Mouse (Mus musculus) CH12.LX (cell line): Measurements from ENCODE around the gene Srgap1.

Source experiments
- CTCF ChIP-seq, 2 experiments: IDR thresholded peaks in 1 of 2; conservative IDR thresholded peaks in 1 of 2; 2 replicates each; pipeline ENCODE4 v1.5.1; 2011 to 2012; ENCODE audit warnings: low read depth in 2 of 2, low read length in 2 of 2, improper control_type of control experiment in 1 of 2, inconsistent platforms in 1 of 2, mild to moderate bottlenecking in 1 of 2, moderate library complexity in 1 of 2
- EP300 ChIP-seq: IDR thresholded peaks from 2 replicates; pipeline ENCODE4 v1.6.1; 2011; ENCODE audit warnings: low read length, improper control_type of control experiment
- HCFC1 ChIP-seq: IDR thresholded peaks from 2 replicates; pipeline ENCODE4 v1.6.1; 2012; ENCODE audit warnings: low read depth, mild to moderate bottlenecking, inconsistent platforms, low read length, improper control_type of control experiment
- MAFK ChIP-seq: IDR thresholded peaks from 2 replicates; pipeline ENCODE4 v1.6.1; 2011; ENCODE audit warnings: low read length, improper control_type of control experiment; ENCODE audit not compliant: insufficient replicate concordance
- POLR2A ChIP-seq: IDR thresholded peaks from 2 replicates; pipeline ENCODE4 v1.6.1; 2011; ENCODE audit warnings: low read depth, mild to moderate bottlenecking, improper control_type of control experiment, low read length
- ZMIZ1 ChIP-seq: IDR thresholded peaks from 2 replicates; pipeline ENCODE4 v1.6.1; 2012; ENCODE audit warnings: low read depth, mild to moderate bottlenecking, inconsistent platforms, low read length, improper control_type of control experiment
- ZNF384 ChIP-seq: IDR thresholded peaks from 2 replicates; pipeline ENCODE4 v1.6.1; 2012; ENCODE audit warnings: low read depth, low read length, improper control_type of control experiment, inconsistent platforms

DNA sequence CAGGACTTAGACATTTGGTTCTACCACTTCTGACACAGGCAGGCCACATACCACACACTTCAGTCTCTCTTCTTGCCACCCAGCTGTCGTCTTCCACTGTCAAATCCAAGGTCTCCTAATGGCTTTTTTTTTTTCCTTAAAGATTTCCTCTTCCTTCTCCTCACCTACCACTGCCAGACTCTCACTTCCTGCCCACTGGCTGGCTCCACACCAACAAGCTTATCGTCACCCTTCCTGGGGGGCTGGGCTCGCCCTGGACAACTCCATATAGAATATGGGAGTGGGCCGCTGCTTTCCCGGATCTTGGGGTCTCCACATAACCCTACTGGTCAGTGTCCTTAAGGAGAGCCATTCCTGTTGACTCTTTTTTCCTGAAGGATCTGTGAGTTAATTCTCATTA, 26.9 kb downstream of the Srgap1 start:
- TF ChIP-seq CTCF (conservative IDR thresholded peaks at IDR 0.05 in 1 of 2, IDR thresholded peaks at IDR 0.05 in 1 of 2; ENCODE audit: low read depth in 2 of 2, low read length in 2 of 2) = no peak
- no peak for TF ChIP-seq HCFC1
- TF ChIP-seq MAFK = no peak
- TF ChIP-seq ZNF384 = no peak
- no peak for TF ChIP-seq ZMIZ1
- TF ChIP-seq EP300 = no peak
- no peak for TF ChIP-seq POLR2A
